Mouse (Mus musculus) cerebellum, adult 2 months (tissue): ENCODE results near the gene Fas. TPM values are rescaled to one million over a fixed set of nuclear protein-coding genes. Genes with fewer than 3 reads are reported as not detected.

Source experiments
- DNase-seq, 2 experiments: peaks; one replicate each; pipeline ENCODE4 v3.0.0; 2021
- H3K27ac ChIP-seq: fragments of 200-500 bp; 2 replicates; pipeline ENCODE4 v1.5.1; 2012; ENCODE audit warnings: low read length, control low read depth, inconsistent platforms; ENCODE audit not compliant: insufficient read depth
- H3K27me3 ChIP-seq: fragments of 200-500 bp; 2 replicates; pipeline ENCODE4 v1.6.1; 2012; ENCODE audit warnings: inconsistent platforms, mild to moderate bottlenecking, low read length, moderate library complexity; ENCODE audit not compliant: control insufficient read depth, insufficient read depth
- H3K4me1 ChIP-seq: fragments of 200-500 bp; 2 replicates; pipeline ENCODE4 v1.6.1; 2011; ENCODE audit warnings: low read length; ENCODE audit not compliant: control insufficient read depth, insufficient read depth
- H3K4me3 ChIP-seq: fragments of 200-500 bp; replicated peaks from 2 replicates; pipeline ENCODE3; 2011; ENCODE audit warnings: mild to moderate bottlenecking, low read depth, low read length, control low read depth; ENCODE audit not compliant: insufficient read depth
- CTCF ChIP-seq: fragments of 200-500 bp; IDR thresholded peaks from 2 replicates; pipeline ENCODE4 v1.5.1; 2011; ENCODE audit warnings: low read depth, mild to moderate bottlenecking, control low read depth, low read length, moderate library complexity, borderline replicate concordance; ENCODE audit not compliant: insufficient read depth
- POLR2A ChIP-seq: fragments of 200-500 bp; IDR thresholded peaks from 2 replicates; pipeline ENCODE4 v1.6.1; 2011; ENCODE audit warnings: low read length, control low read depth, borderline replicate concordance; ENCODE audit not compliant: insufficient read depth
- WGBS: fragments of 180-500 bp; shearing (Covaris S2); methylation state at CpG from one replicate; pipeline ENCODE4 v1.1.7; 2018; 5-methylcytosine and 5-hydroxymethylcytosine counted together
- polyA plus RNA-seq: library from polyadenylated mRNA; depleted of rRNA; stranded (reverse); fragments of >200 nt; gene quantifications from 2 replicates; pipeline ENCODE4 v1.2.3, GENCODE M21; 2012; rRNA removed

The Fas gene
- polyA plus RNA-seq, 1 experiment: 1.8 TPM

DNA sequence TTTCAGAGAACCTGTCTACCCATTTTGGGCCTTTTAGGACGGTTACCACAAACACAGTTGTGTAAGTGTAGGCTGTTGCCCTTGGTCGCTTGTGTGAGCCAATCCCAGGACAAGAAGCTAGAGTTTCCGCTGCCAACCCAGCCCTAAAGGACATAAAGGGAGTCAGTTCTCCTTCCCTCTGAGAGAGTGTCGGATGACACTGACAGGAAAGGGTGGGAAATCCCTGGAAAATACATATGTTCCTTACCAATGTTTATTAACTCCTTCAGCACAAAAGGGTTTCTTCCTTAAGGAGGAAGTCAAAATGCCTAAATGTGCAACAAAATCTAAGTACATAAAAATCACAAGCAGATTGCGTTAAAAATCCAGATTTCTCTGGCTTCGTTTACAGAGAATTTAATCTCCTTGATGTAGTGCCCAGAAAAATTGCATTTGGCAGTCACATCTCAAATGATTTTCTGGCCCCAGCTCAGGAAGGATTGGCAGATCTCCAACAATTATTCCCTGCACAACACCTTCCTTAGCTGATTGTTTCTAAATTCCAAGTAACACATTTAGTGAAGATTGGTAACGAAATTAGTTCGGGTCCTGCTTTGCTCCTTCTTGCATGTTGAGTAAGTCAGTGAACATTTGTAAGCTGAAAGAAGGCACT is 55.3 kb downstream of the Fas start:
- no peaks in the 10 kb centered on the region for H3K27me3 ChIP-seq
- peak; percentile 26 to 53 for DNase-seq
- no peak overlapping the region for H3K4me3 ChIP-seq
- TF ChIP-seq POLR2A (no peak), CTCF (no peak)
- 4% methylated on average over 8 of the region's 8 CpGs for WGBS
- no peaks in the 10 kb centered on the region; the same call in 1 of the 2 replicates for H3K4me1 ChIP-seq
- no peak overlapping the region for H3K27ac ChIP-seq

DNA sequence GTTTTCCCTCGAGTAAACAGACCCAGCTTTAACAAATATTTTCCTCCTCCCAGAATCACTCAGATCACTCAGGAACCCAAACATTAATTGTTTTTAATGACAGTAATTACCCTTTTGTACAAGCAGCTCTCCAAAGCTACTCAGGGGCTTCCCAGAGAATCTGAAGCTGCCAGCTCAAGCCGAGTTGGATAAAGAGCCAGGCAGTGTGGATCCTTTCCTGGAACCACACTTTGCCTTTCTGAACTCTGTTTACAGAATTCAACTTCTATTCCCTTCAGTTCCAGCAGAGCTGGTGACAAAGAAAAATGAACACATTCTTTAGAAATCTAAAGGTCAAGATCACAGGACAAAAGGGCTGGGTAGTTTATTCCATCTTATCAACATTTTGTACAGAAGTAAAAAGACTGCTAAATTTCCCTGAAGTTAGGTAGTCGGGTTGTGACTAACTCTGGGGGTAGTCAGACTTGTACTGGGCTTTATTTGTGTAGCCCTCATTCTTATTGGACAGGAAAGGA is 62.9 kb downstream of the Fas start:
- WGBS: 32% methylated on average over 3 of the region's 3 CpGs

DNA sequence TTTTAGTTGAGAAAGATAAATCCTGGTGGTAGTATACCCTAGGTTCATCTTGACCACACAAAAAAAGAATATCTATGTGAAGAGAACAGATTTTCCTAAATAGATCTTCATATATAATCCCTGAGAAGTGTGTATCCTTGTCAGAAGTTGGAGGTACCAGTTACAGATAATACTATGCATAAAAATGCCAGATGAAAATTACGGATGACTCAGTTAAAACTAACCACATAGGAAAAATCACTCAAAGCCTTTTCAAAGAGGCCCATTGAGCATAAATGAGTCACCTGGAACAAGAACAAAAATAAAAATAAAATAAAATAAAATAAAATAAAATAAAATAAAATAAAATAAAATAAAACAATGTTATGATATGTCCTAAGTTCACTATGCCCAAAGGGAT is 72.2 kb downstream of the Fas start:
- H3K4me3 ChIP-seq: no peak overlapping the region
- DNase-seq: no peak
- H3K27me3 ChIP-seq: no peaks in the 10 kb centered on the region
- WGBS: 95% methylated on average over 1 of the region's 1 CpGs
- no peaks in the 10 kb centered on the region for H3K4me1 ChIP-seq
- H3K27ac ChIP-seq: no peak overlapping the region
- TF ChIP-seq CTCF (no peak), POLR2A (no peak)

More for the DNA sequence above, 62.9 kb downstream of the Fas start:
- Histone ChIP-seq H3K4me3 (no peak overlapping the region), H3K27ac (no peak overlapping the region), H3K4me1 (no peaks in the 10 kb centered on the region), H3K27me3 (no peaks in the 10 kb centered on the region)
- DNase-seq: no peak
- TF ChIP-seq CTCF (no peak), POLR2A (no peak)

DNA sequence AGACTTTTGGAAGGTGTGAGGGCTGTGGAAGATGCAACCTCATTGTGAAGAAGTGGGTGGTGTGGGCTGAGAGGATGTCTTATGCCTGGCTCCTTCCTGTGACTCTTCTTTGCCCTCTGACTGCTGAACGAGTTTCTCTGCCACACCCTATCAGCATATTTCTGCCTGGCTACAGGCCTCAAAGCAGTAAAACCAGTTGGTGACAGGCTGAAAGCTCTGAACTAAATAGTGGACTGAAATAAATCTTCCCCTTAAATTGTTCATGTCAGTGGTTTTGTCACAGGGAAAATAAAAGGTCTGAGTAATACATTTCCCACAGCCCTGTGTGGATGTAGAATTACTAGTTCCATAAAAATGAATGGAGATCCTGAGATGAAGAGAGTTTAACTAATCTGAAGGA is 79.1 kb downstream of the Fas start:
- Histone ChIP-seq H3K4me1 (no peaks in the 10 kb centered on the region), H3K4me3 (no peak overlapping the region), H3K27me3 (no peaks in the 10 kb centered on the region), H3K27ac (no peak overlapping the region)
- WGBS: 30% methylated on average over 1 of the region's 1 CpGs
- TF ChIP-seq CTCF: no peak
- no peak for TF ChIP-seq POLR2A
- DNase-seq: no peak

DNA sequence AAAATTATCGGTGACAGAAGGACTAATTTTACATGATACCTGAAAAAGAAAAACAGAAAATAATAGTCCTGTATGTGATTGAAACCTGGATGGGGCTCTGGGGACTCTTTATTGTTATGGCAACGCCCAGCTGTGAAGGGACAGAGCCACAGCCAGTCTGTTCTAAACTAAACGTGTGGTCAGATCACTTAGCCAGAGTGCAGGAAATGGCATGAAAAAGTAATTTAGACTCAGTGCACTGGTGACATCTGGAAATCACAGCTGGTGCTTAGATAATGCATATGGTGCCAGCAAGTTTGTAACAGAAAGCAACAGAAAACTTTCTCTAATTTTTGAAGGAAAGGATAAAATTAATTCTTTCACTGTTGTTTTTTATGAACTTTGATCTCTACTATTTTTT is 79.9 kb downstream of the Fas start:
- H3K27ac ChIP-seq: no peak overlapping the region
- H3K27me3 ChIP-seq: no peaks in the 10 kb centered on the region
- WGBS: 57% methylated on average over 3 of the region's 3 CpGs
- no peak for DNase-seq
- TF ChIP-seq CTCF (no peak), POLR2A (no peak)
- no peak overlapping the region for H3K4me3 ChIP-seq
- no peaks in the 10 kb centered on the region for H3K4me1 ChIP-seq

Other genes starting within 250 kb of the Fas start
- not detected in 2 replicates for gene Lipn, start 223.3 kb upstream of the Fas start, polyA plus RNA-seq
- gene Lipm, start 189.7 kb upstream of the Fas start, polyA plus RNA-seq: not detected in 2 replicates
- 0.10 TPM in 1 of 2 replicates, not detected in the other for gene Ankrd22, start 124.6 kb upstream of the Fas start, polyA plus RNA-seq
- 15.8 and 17.9 TPM in 2 replicates for gene Stambpl1, start 98.4 kb upstream of the Fas start, polyA plus RNA-seq
- gene Acta2, start 35.1 kb upstream of the Fas start, polyA plus RNA-seq: 22.0 and 28.4 TPM in 2 replicates
- gene Ch25h, start 184.5 kb downstream of the Fas start, polyA plus RNA-seq: 0.41 and 0.68 TPM in 2 replicates
- 16.6 and 18.1 TPM in 2 replicates for gene Lipa, start 236.8 kb downstream of the Fas start, polyA plus RNA-seq